Mouse (Mus musculus) midbrain, embryonic 10.5 days (tissue): ENCODE measurements around the gene Ghr. TPM values are rescaled to one million over a fixed set of nuclear protein-coding genes. Genes with fewer than 3 reads are reported as not detected.

Source experiments
- DNase-seq: peaks from one replicate; pipeline ENCODE4 v3.0.0-alpha.2; 2017; ENCODE audit warnings: low spot score
- H3K27ac ChIP-seq: fragments of 300-500 bp; sonication (generic); replicated peaks from 2 replicates; pipeline ENCODE4 v1.5.1; 2016; ENCODE audit warnings: mild to moderate bottlenecking
- H3K27me3 ChIP-seq: fragments of 300-500 bp; sonication (generic); 2 replicates; pipeline ENCODE4 v1.6.1; 2016; ENCODE audit warnings: low read depth, mild to moderate bottlenecking; ENCODE audit not compliant: poor library complexity, severe bottlenecking
- H3K36me3 ChIP-seq: fragments of 300-500 bp; sonication (generic); 2 replicates; pipeline ENCODE4 v1.6.1; 2016; ENCODE audit warnings: mild to moderate bottlenecking, moderate library complexity
- H3K4me1 ChIP-seq: fragments of 300-500 bp; sonication (generic); 2 replicates; pipeline ENCODE4 v1.6.1; 2016
- H3K4me3 ChIP-seq: fragments of 300-500 bp; sonication (generic); 2 replicates; pipeline ENCODE4 v1.5.1; 2016; ENCODE audit warnings: mild to moderate bottlenecking, moderate library complexity
- H3K9me3 ChIP-seq: fragments of 300-500 bp; sonication (generic); replicated peaks from 2 replicates; pipeline ENCODE4 v1.6.1; 2016; ENCODE audit warnings: mild to moderate bottlenecking
- WGBS: fragments of 180-500 bp; shearing (Covaris S2); methylation state at CpG from one replicate; pipeline ENCODE4 v1.1.7; 2016; 5-methylcytosine and 5-hydroxymethylcytosine counted together
- polyA plus RNA-seq: library from polyadenylated mRNA; unstranded; fragments of >200 nt; fragmentation: Nextera tagmentation; extraction: Ambion mirVana; gene quantifications from 2 replicates; pipeline ENCODE4 v1.2.1, GENCODE M21; 2016

Gene Ghr
- polyA plus RNA-seq, 1 experiment from 2014 or later: 6.9 TPM

- DNase-seq: no peak
- 63% methylated on average over 1 of the region's 1 CpGs for WGBS
These were observed 301.6 kb downstream of the Ghr start for GRCm38 (mm10) chr15:3281737-3282136.

GRCm38 (mm10) chr15:3281216-3281615 lies 302.1 kb downstream of the Ghr start:
- Histone ChIP-seq H3K27me3 (no peaks in the 10 kb centered on the region), H3K9me3 (no peaks in the 10 kb centered on the region), H3K4me1 (no peaks in the 10 kb centered on the region), H3K4me3 (no peak overlapping the region), H3K36me3 (0 out of 2 replicates have a peak, but pooled peaks cover 4% of the 10 kb centered on the region), H3K27ac (no peak overlapping the region)
- DNase-seq: no peak

More at GRCm38 (mm10) chr15:3281737-3282136, 301.6 kb downstream of the Ghr start:
- H3K27me3 ChIP-seq: no peaks in the 10 kb centered on the region
- no peaks in the 10 kb centered on the region for H3K4me1 ChIP-seq
- no peaks in the 10 kb centered on the region for H3K9me3 ChIP-seq
- H3K27ac ChIP-seq: no peak overlapping the region
- H3K36me3 ChIP-seq: 0 out of 2 replicates have a peak, but pooled peaks cover 4% of the 10 kb centered on the region
- H3K4me3 ChIP-seq: no peak overlapping the region

- 87% methylated on average over 7 of the region's 7 CpGs for WGBS
These were observed 304.1 kb downstream of the Ghr start for GRCm38 (mm10) chr15:3279242-3279641.

GRCm38 (mm10) chr15:3277391-3277790 lies 305.9 kb downstream of the Ghr start:
- no peak for DNase-seq
- Histone ChIP-seq H3K9me3 (no peaks in the 10 kb centered on the region), H3K27ac (no peak overlapping the region), H3K4me1 (no peaks in the 10 kb centered on the region), H3K4me3 (no peak overlapping the region), H3K36me3 (0 out of 2 replicates have a peak, but pooled peaks cover 4% of the 10 kb centered on the region), H3K27me3 (no peaks in the 10 kb centered on the region)
- 92% methylated on average over 2 of the region's 2 CpGs for WGBS

More at GRCm38 (mm10) chr15:3279242-3279641, 304.1 kb downstream of the Ghr start:
- DNase-seq: no peak
- H3K36me3 ChIP-seq: 0 out of 2 replicates have a peak, but pooled peaks cover 4% of the 10 kb centered on the region
- no peaks in the 10 kb centered on the region for H3K27me3 ChIP-seq
- H3K27ac ChIP-seq: no peak overlapping the region
- no peak overlapping the region for H3K4me3 ChIP-seq
- no peaks in the 10 kb centered on the region for H3K4me1 ChIP-seq
- no peaks in the 10 kb centered on the region for H3K9me3 ChIP-seq

GRCm38 (mm10) chr15:3273191-3273590 lies 310.1 kb downstream of the Ghr start:
- Histone ChIP-seq H3K4me3 (no peak overlapping the region), H3K9me3 (no peaks in the 10 kb centered on the region), H3K27ac (no peak overlapping the region), H3K4me1 (peaks cover 21% of the 10 kb centered on the region), H3K27me3 (no peaks in the 10 kb centered on the region), H3K36me3 (no peaks in the 10 kb centered on the region)
- DNase-seq: no peak
- 83% methylated on average over 1 of the region's 1 CpGs for WGBS

GRCm38 (mm10) chr15:3271216-3271615 lies 312.1 kb downstream of the Ghr start:
- Histone ChIP-seq H3K4me1 (peaks cover 21% of the 10 kb centered on the region), H3K27ac (peak overlapping the region; percentile 88; the same call in 1 of the 2 replicates), H3K36me3 (no peaks in the 10 kb centered on the region), H3K27me3 (no peaks in the 10 kb centered on the region), H3K4me3 (peak overlapping the region; percentile 48), H3K9me3 (no peaks in the 10 kb centered on the region)
- no peak for DNase-seq
- 50% methylated on average over 6 of the region's 6 CpGs for WGBS

GRCm38 (mm10) chr15:3270646-3271077 lies 312.6 kb downstream of the Ghr start:
- no peaks in the 10 kb centered on the region for H3K36me3 ChIP-seq
- WGBS: 7% methylated on average over 12 of the region's 12 CpGs
- H3K4me1 ChIP-seq: peaks cover 21% of the 10 kb centered on the region
- peak; percentile 70 for DNase-seq
- no peaks in the 10 kb centered on the region for H3K27me3 ChIP-seq
- no peaks in the 10 kb centered on the region for H3K9me3 ChIP-seq
- peak overlapping the region; percentile 48 for H3K4me3 ChIP-seq
- H3K27ac ChIP-seq: peak overlapping the region; percentile 88

- no peaks in the 10 kb centered on the region for H3K27me3 ChIP-seq
- WGBS: 27% methylated on average over 6 of the region's 6 CpGs
- DNase-seq: peak; percentile 14
- H3K9me3 ChIP-seq: no peaks in the 10 kb centered on the region
- peak overlapping the region; percentile 48 for H3K4me3 ChIP-seq
- no peaks in the 10 kb centered on the region for H3K36me3 ChIP-seq
- peaks cover 21% of the 10 kb centered on the region for H3K4me1 ChIP-seq
- H3K27ac ChIP-seq: peak overlapping the region; percentile 88
These were observed 313.2 kb downstream of the Ghr start for GRCm38 (mm10) chr15:3269996-3270645.

GRCm38 (mm10) chr15:3269496-3269895 lies 313.8 kb downstream of the Ghr start:
- H3K27ac ChIP-seq: 0 out of 2 replicates have a peak overlapping the region, but pooled peaks have one; percentile 88
- H3K27me3 ChIP-seq: no peaks in the 10 kb centered on the region
- no peaks in the 10 kb centered on the region for H3K36me3 ChIP-seq
- no peaks in the 10 kb centered on the region for H3K9me3 ChIP-seq
- peaks cover 21% of the 10 kb centered on the region for H3K4me1 ChIP-seq
- no peak overlapping the region for H3K4me3 ChIP-seq
- DNase-seq: peak; percentile 12
- 78% methylated on average over 4 of the region's 4 CpGs for WGBS

- H3K9me3 ChIP-seq: no peaks in the 10 kb centered on the region
- no peak for DNase-seq
- WGBS: 91% methylated on average over 6 of the region's 6 CpGs
- no peaks in the 10 kb centered on the region for H3K27me3 ChIP-seq
- no peak within 1 kb of the TSS for H3K27ac ChIP-seq
- no peak within 1 kb of the TSS for H3K4me3 ChIP-seq
- H3K36me3 ChIP-seq: no peaks in the 10 kb centered on the region
- peaks cover 21% of the 10 kb centered on the region for H3K4me1 ChIP-seq
These were observed 315.0 kb downstream of the Ghr start, which contains the start of gene Selenop for GRCm38 (mm10) chr15:3268247-3268646. Gene Selenop (plus strand): TSS chr15:3268547.
